Mouse (Mus musculus) lung, postnatal 0 days (tissue): ENCODE measurements around the gene Baiap2l2.

Experiments used
- CTCF ChIP-seq: IDR thresholded peaks from 2 replicates; pipeline ENCODE4 v1.5.1; 2016; ENCODE audit warnings: antibody characterized with exemption, mild to moderate bottlenecking
- EP300 ChIP-seq: IDR thresholded peaks from 2 replicates; pipeline ENCODE4 v1.6.1; 2016; ENCODE audit warnings: antibody characterized with exemption, mild to moderate bottlenecking, control low read depth

- TF ChIP-seq CTCF (no peak), EP300 (0 out of 2 replicates have a peak, but pooled peaks have one; percentile 18)
These were observed 3.9 kb downstream of the Baiap2l2 start for GRCm38 (mm10) chr15:79281389-79281788.
